Mouse (Mus musculus): ENCODE results near the gene Cox10. TPM values are rescaled to one million over a fixed set of nuclear protein-coding genes. Genes with fewer than 3 reads are reported as not detected.

The Cox10 gene
- polyA plus RNA-seq, 1 experiment from 2014 or later = 30.1 TPM

DNA sequence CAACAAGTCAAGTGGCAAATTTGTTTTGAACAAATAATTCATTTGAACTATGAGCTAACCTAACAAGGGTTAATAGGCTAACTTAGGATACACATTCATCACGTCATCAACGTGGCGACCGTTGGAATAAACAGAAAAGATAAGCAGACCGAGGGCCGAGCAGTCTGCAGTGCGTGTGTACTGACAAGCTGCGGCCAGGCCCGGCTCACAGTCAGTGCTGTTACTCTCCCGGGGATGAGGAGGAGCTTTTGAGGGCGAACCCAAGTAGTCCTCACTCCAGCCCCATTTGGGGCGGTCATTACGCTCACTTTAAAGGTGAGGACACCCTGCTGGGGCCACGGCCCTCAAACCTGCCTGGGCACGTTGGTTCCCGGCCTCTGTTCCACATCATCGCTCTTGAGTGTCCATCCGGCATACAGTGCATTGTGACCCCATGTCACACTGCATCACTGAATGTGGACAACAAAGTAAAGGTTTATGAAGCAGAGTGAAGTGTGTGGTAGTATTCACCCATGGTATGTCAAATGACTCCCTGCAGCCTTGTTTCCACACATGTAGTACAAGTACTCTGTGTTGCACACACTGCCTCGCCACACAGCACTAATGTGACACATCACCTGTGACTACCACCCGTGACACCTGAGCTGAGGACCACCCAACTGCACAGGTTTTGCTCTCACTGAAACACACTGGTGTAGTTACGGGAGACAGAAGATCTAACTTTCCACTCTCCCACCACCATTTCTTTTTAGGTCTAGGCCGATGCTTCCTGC is 68.4 kb downstream of the Cox10 start:
- DNase-seq (ENCODE audit: low spot score) (no peak), ATAC-seq (replicated peaks; ENCODE audit: insufficient number of reproducible peaks, low FRiP score, low TSS enrichment, low read depth) (no peak)
- Histone ChIP-seq H3K36me3 (replicated peaks; ENCODE audit: control insufficient read depth, insufficient read depth, low read depth, low read length) (no peaks in the 10 kb centered on the region), H3K9ac (replicated peaks; ENCODE audit: low read length) (no peak overlapping the region), H3K4me3 (ENCODE audit: low read depth, low read length) (no peak overlapping the region), H3K9me3 (replicated peaks; ENCODE audit: control insufficient read depth, low read length) (no peaks in the 10 kb centered on the region), H3K4me2 (ENCODE audit: low read depth, low read length) (no peak overlapping the region), H3K4me1 (ENCODE audit: control insufficient read depth, insufficient read depth, low read length) (no peaks in the 10 kb centered on the region), H3K27me3 (ENCODE audit: control insufficient read depth, insufficient read depth, low read length) (no peaks in the 10 kb centered on the region), H3K27ac (replicated peaks; ENCODE audit: low read depth, low read length) (no peak overlapping the region)
- 71% methylated on average over 22 of the region's 22 CpGs for WGBS

DNA sequence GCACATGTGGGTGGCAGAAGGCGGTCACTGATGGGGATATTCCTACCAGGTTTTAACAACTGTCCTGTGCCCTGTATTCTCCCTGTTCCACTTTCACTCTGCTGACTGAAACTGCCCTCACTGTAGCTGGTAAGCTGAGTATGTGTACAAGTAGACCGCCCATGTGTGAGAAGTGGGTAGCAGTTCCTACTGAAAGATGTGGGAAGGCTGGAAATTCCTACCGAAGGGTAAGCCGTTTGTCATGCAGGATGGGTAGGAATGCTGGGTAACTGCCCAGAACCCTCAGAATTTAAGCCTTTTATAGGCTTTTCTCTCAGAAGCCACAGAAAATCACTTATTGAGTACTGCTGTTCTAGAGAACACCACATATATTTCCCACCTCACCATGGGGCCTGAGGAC is 75.1 kb downstream of the Cox10 start:
- no peak for ATAC-seq (replicated peaks; ENCODE audit: insufficient number of reproducible peaks, low FRiP score, low TSS enrichment, low read depth)
- H3K9me3 ChIP-seq (replicated peaks; ENCODE audit: control insufficient read depth, low read length) = no peaks in the 10 kb centered on the region
- no peaks in the 10 kb centered on the region for H3K36me3 ChIP-seq (replicated peaks; ENCODE audit: control insufficient read depth, insufficient read depth, low read depth, low read length)
- WGBS = 97% methylated on average over 4 of the region's 4 CpGs
- H3K4me2 ChIP-seq (ENCODE audit: low read depth, low read length) = no peak overlapping the region
- no peak overlapping the region for H3K4me3 ChIP-seq (ENCODE audit: low read depth, low read length)
- DNase-seq (ENCODE audit: low spot score) = no peak
- H3K4me1 ChIP-seq (ENCODE audit: control insufficient read depth, insufficient read depth, low read length) = no peaks in the 10 kb centered on the region; the same call in 1 of the 2 replicates
- no peak overlapping the region for H3K9ac ChIP-seq (replicated peaks; ENCODE audit: low read length)
- no peak overlapping the region for H3K27ac ChIP-seq (replicated peaks; ENCODE audit: low read depth, low read length)
- H3K27me3 ChIP-seq (ENCODE audit: control insufficient read depth, insufficient read depth, low read length) = no peaks in the 10 kb centered on the region

DNA sequence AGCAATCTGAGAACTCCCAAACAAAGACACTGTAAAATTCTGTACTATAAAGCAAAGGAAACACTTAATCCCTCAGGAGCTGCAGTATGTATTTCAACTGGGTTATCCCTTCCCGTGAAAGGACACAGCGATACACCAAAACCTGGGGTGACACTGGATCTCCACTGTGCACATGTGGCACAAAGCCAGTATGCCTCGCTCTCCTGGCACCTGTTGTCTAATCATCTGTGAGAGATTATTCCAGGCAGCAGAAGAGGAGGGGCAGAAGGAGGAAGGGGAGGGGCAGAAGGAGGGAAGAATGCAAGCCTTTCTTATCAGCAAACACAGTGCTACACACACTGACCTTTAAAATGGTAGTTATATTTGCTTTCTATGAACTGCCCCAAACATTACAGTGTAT is 75.8 kb downstream of the Cox10 start:
- no peak overlapping the region for H3K4me2 ChIP-seq (ENCODE audit: low read depth, low read length)
- DNase-seq (ENCODE audit: low spot score) (peak; percentile 23), ATAC-seq (replicated peaks; ENCODE audit: insufficient number of reproducible peaks, low FRiP score, low TSS enrichment, low read depth) (no peak)
- no peak overlapping the region for H3K9ac ChIP-seq (replicated peaks; ENCODE audit: low read length)
- no peaks in the 10 kb centered on the region for H3K9me3 ChIP-seq (replicated peaks; ENCODE audit: control insufficient read depth, low read length)
- H3K27ac ChIP-seq (replicated peaks; ENCODE audit: low read depth, low read length) = no peak overlapping the region
- no peaks in the 10 kb centered on the region for H3K36me3 ChIP-seq (replicated peaks; ENCODE audit: control insufficient read depth, insufficient read depth, low read depth, low read length)
- 63% methylated on average over 3 of the region's 3 CpGs for WGBS
- no peaks in the 10 kb centered on the region for H3K27me3 ChIP-seq (ENCODE audit: control insufficient read depth, insufficient read depth, low read length)
- no peak overlapping the region for H3K4me3 ChIP-seq (ENCODE audit: low read depth, low read length)
- no peaks in the 10 kb centered on the region; the same call in 1 of the 2 replicates for H3K4me1 ChIP-seq (ENCODE audit: control insufficient read depth, insufficient read depth, low read length)

DNA sequence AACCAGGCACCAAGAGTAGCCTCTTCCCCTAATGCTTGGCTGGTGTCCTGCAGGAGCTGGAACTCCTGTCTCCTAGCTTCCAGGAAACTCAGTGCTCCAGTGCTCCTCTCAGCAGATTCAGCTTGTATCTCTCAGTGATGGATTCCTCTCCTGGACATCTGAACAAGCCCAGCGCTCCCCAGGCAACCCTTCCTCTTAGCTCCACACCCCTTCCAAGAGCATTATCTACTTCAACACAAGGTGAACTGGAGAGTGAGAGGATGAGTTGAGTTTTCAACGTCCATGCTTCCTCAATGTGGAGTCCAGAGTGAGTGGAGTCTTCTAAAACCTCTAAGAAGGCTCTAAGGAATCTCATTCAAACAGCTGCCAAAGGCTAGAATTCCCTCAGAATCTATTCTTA is 76.6 kb downstream of the Cox10 start:
- no peaks in the 10 kb centered on the region for H3K36me3 ChIP-seq (replicated peaks; ENCODE audit: control insufficient read depth, insufficient read depth, low read depth, low read length)

DNA sequence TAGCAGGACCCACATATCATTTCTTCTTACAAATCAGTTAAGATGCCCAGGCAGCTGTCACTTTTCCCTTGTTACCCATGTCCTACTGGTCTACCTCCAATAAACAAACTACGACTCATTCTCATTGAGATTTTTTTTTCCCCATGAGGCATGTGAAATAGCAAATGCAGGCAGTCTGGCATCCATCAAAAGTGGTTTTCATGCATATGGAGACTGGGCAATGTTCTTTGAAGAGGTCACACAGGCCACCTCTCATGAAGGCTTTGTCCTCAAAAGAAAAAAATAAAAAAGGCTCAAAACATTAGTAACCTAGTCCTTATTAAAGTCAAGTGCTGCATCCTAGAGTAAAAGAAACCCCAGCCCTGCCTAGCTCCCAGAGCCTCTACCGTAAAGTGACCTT is 78.2 kb downstream of the Cox10 start:
- H3K4me3 ChIP-seq (ENCODE audit: low read depth, low read length) = no peak overlapping the region
- H3K36me3 ChIP-seq (replicated peaks; ENCODE audit: control insufficient read depth, insufficient read depth, low read depth, low read length) = no peaks in the 10 kb centered on the region
- 70% methylated on average over 2 of the region's 2 CpGs for WGBS
- no peak overlapping the region for H3K27ac ChIP-seq (replicated peaks; ENCODE audit: low read depth, low read length)
- H3K4me2 ChIP-seq (ENCODE audit: low read depth, low read length) = no peak overlapping the region
- no peak overlapping the region for H3K9ac ChIP-seq (replicated peaks; ENCODE audit: low read length)
- no peaks in the 10 kb centered on the region; the same call in 1 of the 2 replicates for H3K4me1 ChIP-seq (ENCODE audit: control insufficient read depth, insufficient read depth, low read length)
- DNase-seq (ENCODE audit: low spot score) = peak; percentile 11
- no peaks in the 10 kb centered on the region for H3K9me3 ChIP-seq (replicated peaks; ENCODE audit: control insufficient read depth, low read length)
- H3K27me3 ChIP-seq (ENCODE audit: control insufficient read depth, insufficient read depth, low read length) = no peaks in the 10 kb centered on the region
- ATAC-seq (replicated peaks; ENCODE audit: insufficient number of reproducible peaks, low FRiP score, low TSS enrichment, low read depth) = no peak

More for the DNA sequence above, 76.6 kb downstream of the Cox10 start:
- Histone ChIP-seq H3K27me3 (ENCODE audit: control insufficient read depth, insufficient read depth, low read length) (no peaks in the 10 kb centered on the region), H3K9me3 (replicated peaks; ENCODE audit: control insufficient read depth, low read length) (no peaks in the 10 kb centered on the region), H3K4me3 (ENCODE audit: low read depth, low read length) (no peak overlapping the region), H3K27ac (replicated peaks; ENCODE audit: low read depth, low read length) (no peak overlapping the region), H3K9ac (replicated peaks; ENCODE audit: low read length) (no peak overlapping the region), H3K4me2 (ENCODE audit: low read depth, low read length) (no peak overlapping the region), H3K4me1 (ENCODE audit: control insufficient read depth, insufficient read depth, low read length) (no peaks in the 10 kb centered on the region; the same call in 1 of the 2 replicates)
- DNase-seq (ENCODE audit: low spot score) (no peak), ATAC-seq (replicated peaks; ENCODE audit: insufficient number of reproducible peaks, low FRiP score, low TSS enrichment, low read depth) (no peak)
- 97% methylated on average over 2 of the region's 2 CpGs for WGBS

DNA sequence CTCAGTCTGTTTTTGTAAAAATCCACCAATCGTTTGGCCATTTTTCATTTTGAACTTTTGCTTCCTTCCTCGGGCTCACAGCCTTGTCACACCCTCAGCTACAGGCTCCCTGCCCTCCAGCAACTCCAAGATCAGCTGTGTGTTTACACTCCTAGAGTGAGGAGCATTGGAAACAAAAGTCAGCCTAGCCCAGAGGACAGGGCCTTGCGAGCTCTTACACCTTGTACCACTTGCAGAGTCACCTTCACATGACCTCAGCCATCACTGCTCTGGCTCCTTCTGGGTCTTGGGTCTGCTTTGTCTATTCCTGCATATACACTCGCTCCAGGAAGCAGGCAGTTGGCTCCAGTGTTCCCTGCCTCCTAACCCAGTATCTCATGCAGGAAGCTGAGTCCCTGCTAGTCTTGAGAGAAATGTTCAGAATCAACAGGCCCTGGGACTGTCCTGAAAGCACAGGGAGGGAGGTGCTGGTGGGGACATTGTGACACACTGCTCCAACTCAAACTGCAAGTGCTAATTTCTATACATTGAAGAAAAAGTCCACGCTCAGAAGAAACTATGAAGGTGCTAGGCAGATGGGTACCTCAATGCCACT is 79.0 kb downstream of the Cox10 start:
- Histone ChIP-seq H3K4me3 (ENCODE audit: low read depth, low read length) (no peak overlapping the region), H3K27me3 (ENCODE audit: control insufficient read depth, insufficient read depth, low read length) (no peaks in the 10 kb centered on the region), H3K4me1 (ENCODE audit: control insufficient read depth, insufficient read depth, low read length) (no peaks in the 10 kb centered on the region; the same call in 1 of the 2 replicates), H3K9me3 (replicated peaks; ENCODE audit: control insufficient read depth, low read length) (no peaks in the 10 kb centered on the region), H3K27ac (replicated peaks; ENCODE audit: low read depth, low read length) (no peak overlapping the region), H3K9ac (replicated peaks; ENCODE audit: low read length) (no peak overlapping the region), H3K4me2 (ENCODE audit: low read depth, low read length) (no peak overlapping the region), H3K36me3 (replicated peaks; ENCODE audit: control insufficient read depth, insufficient read depth, low read depth, low read length) (no peaks in the 10 kb centered on the region)
- DNase-seq (ENCODE audit: low spot score) = no peak
- no peak for ATAC-seq (replicated peaks; ENCODE audit: insufficient number of reproducible peaks, low FRiP score, low TSS enrichment, low read depth)
- WGBS = 56% methylated on average over 5 of the region's 5 CpGs

DNA sequence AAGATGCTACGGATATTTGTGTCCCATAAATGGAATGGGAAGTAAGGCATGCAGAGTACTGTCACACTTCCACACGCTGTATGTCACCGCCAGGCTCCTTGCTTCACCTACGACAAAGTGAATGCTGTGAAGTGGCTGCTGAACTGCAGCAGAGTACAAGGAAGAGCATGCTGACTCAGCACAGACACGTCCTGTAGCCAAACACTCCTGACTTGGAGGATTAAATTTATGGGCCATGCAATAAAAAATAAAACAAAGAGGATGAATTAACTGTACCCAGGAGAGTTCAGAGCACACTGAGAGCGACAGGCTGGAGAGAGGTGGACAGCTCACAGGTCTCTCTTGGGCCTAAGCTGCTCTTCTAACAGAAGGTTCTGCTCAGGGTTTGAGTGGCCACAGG is 79.8 kb downstream of the Cox10 start:
- Histone ChIP-seq H3K4me2 (ENCODE audit: low read depth, low read length) (no peak overlapping the region), H3K9ac (replicated peaks; ENCODE audit: low read length) (no peak overlapping the region), H3K4me3 (ENCODE audit: low read depth, low read length) (no peak overlapping the region), H3K27me3 (ENCODE audit: control insufficient read depth, insufficient read depth, low read length) (no peaks in the 10 kb centered on the region), H3K4me1 (ENCODE audit: control insufficient read depth, insufficient read depth, low read length) (no peaks in the 10 kb centered on the region; the same call in 1 of the 2 replicates), H3K36me3 (replicated peaks; ENCODE audit: control insufficient read depth, insufficient read depth, low read depth, low read length) (no peaks in the 10 kb centered on the region), H3K27ac (replicated peaks; ENCODE audit: low read depth, low read length) (no peak overlapping the region), H3K9me3 (replicated peaks; ENCODE audit: control insufficient read depth, low read length) (no peaks in the 10 kb centered on the region)
- WGBS = 82% methylated on average over 6 of the region's 6 CpGs
- ATAC-seq (replicated peaks; ENCODE audit: insufficient number of reproducible peaks, low FRiP score, low TSS enrichment, low read depth) = no peak
- no peak for DNase-seq (ENCODE audit: low spot score)

DNA sequence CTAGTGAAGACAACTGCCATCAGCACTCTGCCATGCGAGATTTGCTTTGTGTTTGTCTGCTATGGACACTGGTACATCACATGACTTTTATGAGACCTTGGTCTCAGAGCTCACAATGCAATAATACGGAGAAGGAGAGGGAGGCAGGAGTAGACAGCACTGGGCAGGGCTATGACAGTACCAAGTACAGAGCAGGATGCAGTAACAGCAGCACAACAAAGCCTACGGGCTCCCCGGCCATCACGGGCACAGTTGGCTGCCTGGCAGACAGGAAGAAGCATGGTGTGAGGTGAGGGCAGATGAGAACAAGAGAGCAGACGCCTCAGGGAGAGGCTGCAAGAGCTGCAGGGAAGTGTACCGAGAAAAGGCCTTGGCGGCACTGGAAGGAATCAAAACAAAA is 87.3 kb downstream of the Cox10 start:
- no peaks in the 10 kb centered on the region for H3K36me3 ChIP-seq (replicated peaks; ENCODE audit: control insufficient read depth, insufficient read depth, low read depth, low read length)
- no peak overlapping the region for H3K9ac ChIP-seq (replicated peaks; ENCODE audit: low read length)
- 86% methylated on average over 8 of the region's 8 CpGs for WGBS
- ATAC-seq (replicated peaks; ENCODE audit: insufficient number of reproducible peaks, low FRiP score, low TSS enrichment, low read depth) (no peak), DNase-seq (ENCODE audit: low spot score) (no peak)
- no peaks in the 10 kb centered on the region for H3K27me3 ChIP-seq (ENCODE audit: control insufficient read depth, insufficient read depth, low read length)
- H3K4me3 ChIP-seq (ENCODE audit: low read depth, low read length) = no peak overlapping the region
- H3K4me1 ChIP-seq (ENCODE audit: control insufficient read depth, insufficient read depth, low read length) = no peaks in the 10 kb centered on the region
- H3K4me2 ChIP-seq (ENCODE audit: low read depth, low read length) = no peak overlapping the region
- H3K9me3 ChIP-seq (replicated peaks; ENCODE audit: control insufficient read depth, low read length) = no peaks in the 10 kb centered on the region
- H3K27ac ChIP-seq (replicated peaks; ENCODE audit: low read depth, low read length) = no peak overlapping the region

Measured in embryonic facial prominence, embryonic 11.5 days (tissue).